Mouse (Mus musculus) layer of hippocampus, adult 9-11 months (tissue): Measurements from ENCODE around the gene Hspbp1.

Source experiments
- DNase-seq: peaks from one replicate; pipeline ENCODE4 v3.0.0; 2022

The Hspbp1 gene

GRCm38 (mm10) chr7:4663742-4664141 lies 21.1 kb downstream of the Hspbp1 start:
- DNase-seq = no peak

GRCm38 (mm10) chr7:4663179-4663578 lies 21.7 kb downstream of the Hspbp1 start:
- no peak for DNase-seq

GRCm38 (mm10) chr7:4659911-4660443 lies 24.9 kb downstream of the Hspbp1 start:
- DNase-seq = no peak

GRCm38 (mm10) chr7:4658912-4659551 lies 25.8 kb downstream of the Hspbp1 start, which contains the start of gene Ppp6r1:
TSS of gene Ppp6r1 (minus strand) at chr7:4659019.
- peak; percentile 98 for DNase-seq

- DNase-seq = no peak
Observed at GRCm38 (mm10) chr7:4658128-4658907, 26.6 kb downstream of the Hspbp1 start.

GRCm38 (mm10) chr7:4657521-4658127 lies 27.2 kb downstream of the Hspbp1 start:
- no peak for DNase-seq

- DNase-seq = no peak
Observed at GRCm38 (mm10) chr7:4656818-4657217, 28.1 kb downstream of the Hspbp1 start.

GRCm38 (mm10) chr7:4655916-4656315 lies 29.0 kb downstream of the Hspbp1 start:
- DNase-seq = no peak

- no peak for DNase-seq
Observed at GRCm38 (mm10) chr7:4655393-4655792, 29.5 kb downstream of the Hspbp1 start.

GRCm38 (mm10) chr7:4654221-4654620 lies 30.6 kb downstream of the Hspbp1 start:
- DNase-seq = no peak

GRCm38 (mm10) chr7:4653780-4654179 lies 31.1 kb downstream of the Hspbp1 start:
- peak; percentile 78 for DNase-seq

GRCm38 (mm10) chr7:4653351-4653750 lies 31.5 kb downstream of the Hspbp1 start:
- DNase-seq = no peak

- DNase-seq = no peak
Observed at GRCm38 (mm10) chr7:4652726-4653125, 32.1 kb downstream of the Hspbp1 start.

GRCm38 (mm10) chr7:4651581-4651980 lies 33.3 kb downstream of the Hspbp1 start:
- no peak for DNase-seq

- DNase-seq = no peak
Observed at GRCm38 (mm10) chr7:4647992-4648391, 36.9 kb downstream of the Hspbp1 start.

GRCm38 (mm10) chr7:4647291-4647690 lies 37.6 kb downstream of the Hspbp1 start:
- no peak for DNase-seq

- DNase-seq = no peak
Observed at GRCm38 (mm10) chr7:4646806-4647205, 38.1 kb downstream of the Hspbp1 start.

GRCm38 (mm10) chr7:4643225-4643624 lies 41.6 kb downstream of the Hspbp1 start:
- DNase-seq = no peak

- DNase-seq = no peak
Observed at GRCm38 (mm10) chr7:4641956-4642355, 42.9 kb downstream of the Hspbp1 start.

- peak; percentile 65 for DNase-seq
Observed at GRCm38 (mm10) chr7:4641155-4641554, 43.7 kb downstream of the Hspbp1 start.

GRCm38 (mm10) chr7:4636179-4636578 lies 48.7 kb downstream of the Hspbp1 start:
- no peak for DNase-seq

GRCm38 (mm10) chr7:4631031-4631430 lies 53.8 kb downstream of the Hspbp1 start, which contains the start of gene Tmem86b:
TSS of gene Tmem86b (minus strand) at chr7:4631422.
- no peak for DNase-seq

GRCm38 (mm10) chr7:4630198-4630597 lies 54.7 kb downstream of the Hspbp1 start:
- DNase-seq = no peak

GRCm38 (mm10) chr7:4629586-4629985 lies 55.3 kb downstream of the Hspbp1 start:
- DNase-seq = no peak
